Mouse (Mus musculus): ENCODE data around the gene Cmc2. TPM values are rescaled to one million over a fixed set of nuclear protein-coding genes. Genes with fewer than 3 reads are reported as not detected.

The Cmc2 gene
- 74.2 and 82.7 TPM in 2 replicates for polyA plus RNA-seq (2014; fragmentation: Nextera tagmentation; extraction: Ambion mirVana)

DNA sequence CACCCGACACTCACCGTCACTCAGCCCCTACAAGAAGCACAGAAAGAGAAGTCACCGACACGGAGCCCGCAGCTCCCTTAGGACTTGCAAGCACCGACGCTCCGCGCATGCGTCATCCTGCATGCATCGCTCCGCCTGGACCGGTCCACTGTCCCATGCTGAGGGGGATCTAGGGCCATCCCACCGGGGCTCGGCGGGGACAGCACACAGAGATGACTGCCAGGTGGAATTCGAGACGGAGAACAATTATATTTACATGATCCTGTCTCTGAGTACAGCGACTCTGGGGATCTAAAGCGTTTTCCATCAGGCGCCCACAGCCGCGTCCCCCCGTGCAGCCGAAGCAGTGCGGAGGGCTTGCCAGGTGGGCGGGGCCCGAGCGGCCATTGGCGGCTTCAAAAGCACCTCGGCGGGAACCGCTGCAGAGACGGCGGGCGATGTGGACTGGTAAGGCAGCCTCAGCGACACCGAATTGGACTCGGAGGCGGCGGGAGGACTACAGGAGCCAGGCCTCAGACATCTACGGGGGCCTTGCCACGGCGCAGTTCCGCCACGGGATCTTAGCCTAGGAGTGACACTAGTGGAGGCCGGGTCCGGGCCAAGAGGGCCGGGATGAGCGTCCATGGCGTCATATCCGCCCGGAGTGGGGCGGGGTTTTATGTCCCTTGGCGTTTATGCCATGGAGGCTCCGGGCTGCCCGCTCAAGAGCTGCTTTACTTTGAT, at the start of gene Cmc2, which contains the start of gene Cenpn:
Cmc2 (minus strand) TSS at position 119 of the 723 bp plus-strand sequence.
Cenpn (plus strand) TSS at position 394 of the 723 bp plus-strand sequence.
- peak within 1 kb of the TSS; percentile 81 for H3K4me3 ChIP-seq (ENCODE audit: low read depth, low read length)
- H3K9ac ChIP-seq (ENCODE audit: low read length) = peak within 1 kb of the TSS; percentile 76
- H3K4me2 ChIP-seq (ENCODE audit: low read depth, severe bottlenecking) = peak within 1 kb of the TSS; percentile 81
- H3K9me3 ChIP-seq (ENCODE audit: control insufficient read depth, low read length) = no peaks in the 10 kb centered on the region
- H3K27ac ChIP-seq (replicated peaks; ENCODE audit: low read depth, low read length) = peak within 1 kb of the TSS; percentile 32; the same call in 1 of the 2 replicates
- no peaks in the 10 kb centered on the region for H3K27me3 ChIP-seq (ENCODE audit: control insufficient read depth, insufficient read depth, low read length)
- WGBS = under 1% methylated on average over 57 of the region's 57 CpGs
- H3K36me3 ChIP-seq (ENCODE audit: control insufficient read depth, insufficient read depth, low read length) = no peaks in the 10 kb centered on the region
- DNase-seq (ENCODE audit: low spot score) (peak; percentile 95), ATAC-seq (ENCODE audit: insufficient number of reproducible peaks, low FRiP score, low TSS enrichment, low read depth) (peak; percentile 94)
- H3K4me1 ChIP-seq (ENCODE audit: control insufficient read depth, insufficient read depth, low read length) = peaks cover 4% of the 10 kb centered on the region

- 85% methylated on average over 6 of the region's 6 CpGs for WGBS
- H3K4me3 ChIP-seq (ENCODE audit: low read depth, low read length) = no peak overlapping the region
- no peak for ATAC-seq (ENCODE audit: insufficient number of reproducible peaks, low FRiP score, low TSS enrichment, low read depth)
Observed at GRCm38 (mm10) chr8:116969531-116969930, 48.3 kb upstream of the Cmc2 start.

DNA sequence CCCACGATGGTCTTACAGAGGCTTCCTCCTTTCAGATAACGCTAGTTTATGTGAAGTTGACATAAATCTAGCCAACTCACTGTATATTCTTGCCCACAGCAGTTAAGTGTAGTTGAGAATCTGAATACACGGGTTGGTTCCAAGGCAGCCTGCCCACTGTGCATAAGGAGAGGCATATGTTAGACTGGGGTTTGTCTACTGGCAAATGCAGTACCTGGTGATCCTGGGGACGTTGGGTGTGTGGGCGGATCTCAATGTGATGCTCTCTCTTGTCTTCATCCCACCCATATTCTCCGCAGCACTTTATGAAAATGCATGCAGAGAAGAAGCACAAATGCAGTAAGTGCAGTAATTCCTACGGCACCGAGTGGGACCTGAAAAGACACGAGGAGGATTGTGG, 33.2 kb upstream of the Cmc2 start:
- H3K36me3 ChIP-seq (ENCODE audit: control insufficient read depth, insufficient read depth, low read length) = peaks cover 5% of the 10 kb centered on the region; the same call in 1 of the 2 replicates
- DNase-seq (ENCODE audit: low spot score) (no peak), ATAC-seq (ENCODE audit: insufficient number of reproducible peaks, low FRiP score, low TSS enrichment, low read depth) (no peak)
- H3K9me3 ChIP-seq (ENCODE audit: control insufficient read depth, low read length) = no peaks in the 10 kb centered on the region
- no peak overlapping the region for H3K27ac ChIP-seq (replicated peaks; ENCODE audit: low read depth, low read length)
- 94% methylated on average over 9 of the region's 9 CpGs for WGBS
- H3K27me3 ChIP-seq (ENCODE audit: control insufficient read depth, insufficient read depth, low read length) = no peaks in the 10 kb centered on the region
- H3K9ac ChIP-seq (ENCODE audit: low read length) = no peak overlapping the region
- no peak overlapping the region for H3K4me2 ChIP-seq (ENCODE audit: low read depth, severe bottlenecking)
- H3K4me1 ChIP-seq (ENCODE audit: control insufficient read depth, insufficient read depth, low read length) = no peaks in the 10 kb centered on the region
- no peak overlapping the region for H3K4me3 ChIP-seq (ENCODE audit: low read depth, low read length)

More at GRCm38 (mm10) chr8:116969531-116969930, 48.3 kb upstream of the Cmc2 start:
- no peak for DNase-seq (ENCODE audit: low spot score)
- Histone ChIP-seq H3K27ac (replicated peaks; ENCODE audit: low read depth, low read length) (no peak overlapping the region), H3K9me3 (ENCODE audit: control insufficient read depth, low read length) (no peaks in the 10 kb centered on the region), H3K9ac (ENCODE audit: low read length) (no peak overlapping the region), H3K36me3 (ENCODE audit: control insufficient read depth, insufficient read depth, low read length) (no peaks in the 10 kb centered on the region), H3K4me1 (ENCODE audit: control insufficient read depth, insufficient read depth, low read length) (no peaks in the 10 kb centered on the region), H3K27me3 (ENCODE audit: control insufficient read depth, insufficient read depth, low read length) (no peaks in the 10 kb centered on the region), H3K4me2 (ENCODE audit: low read depth, severe bottlenecking) (no peak overlapping the region)

DNA sequence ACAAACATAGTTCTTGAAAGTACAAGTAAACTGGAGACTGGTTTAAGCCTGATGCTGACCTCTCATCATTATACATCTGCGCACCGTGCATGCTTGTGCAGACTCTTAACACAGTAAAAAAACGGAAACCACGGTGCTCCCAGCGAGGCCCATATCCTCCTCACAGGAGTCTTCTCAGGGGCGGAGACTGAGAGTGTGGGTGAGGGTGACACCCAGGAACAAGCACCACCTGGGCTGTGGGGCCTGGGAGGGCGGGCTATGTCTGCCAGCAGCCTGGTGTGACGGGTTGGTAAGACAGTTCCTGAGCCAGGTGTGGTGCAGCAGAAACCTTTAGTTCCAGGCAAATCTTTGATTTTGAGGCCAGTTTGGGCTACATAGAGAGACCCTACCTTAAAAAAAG, 31.2 kb upstream of the Cmc2 start:
- Histone ChIP-seq H3K4me1 (ENCODE audit: control insufficient read depth, insufficient read depth, low read length) (no peaks in the 10 kb centered on the region), H3K4me2 (ENCODE audit: low read depth, severe bottlenecking) (no peak overlapping the region), H3K36me3 (ENCODE audit: control insufficient read depth, insufficient read depth, low read length) (peaks cover 3% of the 10 kb centered on the region; the same call in 1 of the 2 replicates), H3K27ac (replicated peaks; ENCODE audit: low read depth, low read length) (no peak overlapping the region), H3K9ac (ENCODE audit: low read length) (no peak overlapping the region), H3K27me3 (ENCODE audit: control insufficient read depth, insufficient read depth, low read length) (no peaks in the 10 kb centered on the region), H3K9me3 (ENCODE audit: control insufficient read depth, low read length) (no peaks in the 10 kb centered on the region), H3K4me3 (ENCODE audit: low read depth, low read length) (no peak overlapping the region)
- DNase-seq (ENCODE audit: low spot score) = no peak
- no peak for ATAC-seq (ENCODE audit: insufficient number of reproducible peaks, low FRiP score, low TSS enrichment, low read depth)
- WGBS = 90% methylated on average over 8 of the region's 8 CpGs

DNA sequence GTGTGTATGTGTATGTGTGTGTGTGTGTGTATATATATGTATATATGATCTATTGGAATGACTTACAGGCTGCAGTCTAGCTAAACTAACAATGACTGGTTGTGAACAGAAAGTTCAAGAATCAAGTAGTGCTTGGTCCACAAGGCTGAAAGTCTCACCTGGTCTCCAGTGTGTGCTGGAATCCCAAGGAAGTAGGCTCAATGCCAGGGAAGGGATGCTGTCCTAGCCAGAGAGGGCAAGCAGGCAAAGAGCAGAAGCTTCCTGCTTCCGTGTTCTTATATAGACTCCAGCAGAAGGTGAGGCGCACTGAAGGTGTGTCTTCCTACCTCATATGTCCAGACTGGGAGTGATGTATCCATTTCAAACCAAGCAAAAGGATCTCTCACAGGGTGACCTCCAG, 30.5 kb upstream of the Cmc2 start:
- Histone ChIP-seq H3K4me3 (ENCODE audit: low read depth, low read length) (no peak overlapping the region), H3K4me1 (ENCODE audit: control insufficient read depth, insufficient read depth, low read length) (no peaks in the 10 kb centered on the region), H3K9ac (ENCODE audit: low read length) (no peak overlapping the region), H3K27ac (replicated peaks; ENCODE audit: low read depth, low read length) (no peak overlapping the region), H3K27me3 (ENCODE audit: control insufficient read depth, insufficient read depth, low read length) (no peaks in the 10 kb centered on the region), H3K36me3 (ENCODE audit: control insufficient read depth, insufficient read depth, low read length) (peaks cover 1% of the 10 kb centered on the region; the same call in 1 of the 2 replicates), H3K9me3 (ENCODE audit: control insufficient read depth, low read length) (no peaks in the 10 kb centered on the region), H3K4me2 (ENCODE audit: low read depth, severe bottlenecking) (no peak overlapping the region)
- ATAC-seq (ENCODE audit: insufficient number of reproducible peaks, low FRiP score, low TSS enrichment, low read depth) (no peak), DNase-seq (ENCODE audit: low spot score) (no peak)
- 95% methylated on average over 2 of the region's 2 CpGs for WGBS

- H3K4me1 ChIP-seq (ENCODE audit: control insufficient read depth, insufficient read depth, low read length) = no peaks in the 10 kb centered on the region
- no peak overlapping the region for H3K9ac ChIP-seq (ENCODE audit: low read length)
- ATAC-seq (ENCODE audit: insufficient number of reproducible peaks, low FRiP score, low TSS enrichment, low read depth) = no peak
- H3K4me2 ChIP-seq (ENCODE audit: low read depth, severe bottlenecking) = no peak overlapping the region
- H3K27me3 ChIP-seq (ENCODE audit: control insufficient read depth, insufficient read depth, low read length) = no peaks in the 10 kb centered on the region
- no peaks in the 10 kb centered on the region; the same call in 1 of the 2 replicates for H3K36me3 ChIP-seq (ENCODE audit: control insufficient read depth, insufficient read depth, low read length)
- no peaks in the 10 kb centered on the region for H3K9me3 ChIP-seq (ENCODE audit: control insufficient read depth, low read length)
- no peak for DNase-seq (ENCODE audit: low spot score)
- 84% methylated on average over 5 of the region's 5 CpGs for WGBS
- H3K27ac ChIP-seq (replicated peaks; ENCODE audit: low read depth, low read length) = no peak overlapping the region
- no peak overlapping the region for H3K4me3 ChIP-seq (ENCODE audit: low read depth, low read length)
Observed at GRCm38 (mm10) chr8:116951369-116951768, 30.1 kb upstream of the Cmc2 start.

GRCm38 (mm10) chr8:116947589-116947988, 26.3 kb upstream of the Cmc2 start:
- Histone ChIP-seq H3K4me1 (ENCODE audit: control insufficient read depth, insufficient read depth, low read length) (peaks cover 4% of the 10 kb centered on the region; the same call in 1 of the 2 replicates), H3K4me3 (ENCODE audit: low read depth, low read length) (no peak overlapping the region), H3K27ac (replicated peaks; ENCODE audit: low read depth, low read length) (no peak overlapping the region), H3K9ac (ENCODE audit: low read length) (no peak overlapping the region), H3K27me3 (ENCODE audit: control insufficient read depth, insufficient read depth, low read length) (no peaks in the 10 kb centered on the region), H3K36me3 (ENCODE audit: control insufficient read depth, insufficient read depth, low read length) (no peaks in the 10 kb centered on the region), H3K9me3 (ENCODE audit: control insufficient read depth, low read length) (no peaks in the 10 kb centered on the region), H3K4me2 (ENCODE audit: low read depth, severe bottlenecking) (no peak overlapping the region)
- ATAC-seq (ENCODE audit: insufficient number of reproducible peaks, low FRiP score, low TSS enrichment, low read depth) (no peak), DNase-seq (ENCODE audit: low spot score) (no peak)
- WGBS = 89% methylated on average over 7 of the region's 7 CpGs

DNA sequence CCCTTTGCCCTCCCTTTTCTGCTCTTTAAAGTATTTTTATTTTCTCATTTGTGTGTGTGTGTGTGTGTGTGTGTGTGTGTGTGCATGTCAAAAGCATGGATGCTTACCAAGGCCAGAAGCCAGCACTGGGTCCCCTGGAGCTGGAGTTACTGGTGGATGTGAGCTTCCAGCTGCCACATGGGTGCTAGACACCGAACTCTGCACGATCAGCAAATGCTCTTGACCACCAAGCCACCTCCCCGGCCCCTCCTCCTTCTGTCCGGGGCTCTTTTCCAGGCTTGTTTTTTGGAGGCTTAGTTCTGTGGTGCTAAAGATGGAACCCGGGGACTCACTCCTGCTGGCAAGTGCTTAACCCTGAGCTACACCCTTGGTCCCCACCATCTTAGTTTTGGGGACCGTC, 25.6 kb upstream of the Cmc2 start:
- H3K9me3 ChIP-seq (ENCODE audit: control insufficient read depth, low read length) = no peaks in the 10 kb centered on the region
- H3K27me3 ChIP-seq (ENCODE audit: control insufficient read depth, insufficient read depth, low read length) = no peaks in the 10 kb centered on the region
- ATAC-seq (ENCODE audit: insufficient number of reproducible peaks, low FRiP score, low TSS enrichment, low read depth) (no peak), DNase-seq (ENCODE audit: low spot score) (no peak)
- 92% methylated on average over 6 of the region's 6 CpGs for WGBS
- H3K9ac ChIP-seq (ENCODE audit: low read length) = no peak overlapping the region
- no peak overlapping the region for H3K4me3 ChIP-seq (ENCODE audit: low read depth, low read length)
- no peak overlapping the region for H3K27ac ChIP-seq (replicated peaks; ENCODE audit: low read depth, low read length)
- H3K4me2 ChIP-seq (ENCODE audit: low read depth, severe bottlenecking) = no peak overlapping the region
- H3K4me1 ChIP-seq (ENCODE audit: control insufficient read depth, insufficient read depth, low read length) = peaks cover 4% of the 10 kb centered on the region; the same call in 1 of the 2 replicates
- H3K36me3 ChIP-seq (ENCODE audit: control insufficient read depth, insufficient read depth, low read length) = no peaks in the 10 kb centered on the region
